Mouse (Mus musculus): ENCODE data around the gene Clic1.

- TF ChIP-seq POLR2A (IDR thresholded peaks at IDR 0.05; ENCODE audit: borderline replicate concordance, control insufficient read depth, low read depth, low read length) (no peak), CTCF (IDR thresholded peaks at IDR 0.05; ENCODE audit: control insufficient read depth, insufficient read depth, low read length) (no peak)
Observed at GRCm38 (mm10) chr17:35080248-35080647, 30.5 kb downstream of the Clic1 start.

All from bone marrow, adult 2 months (tissue).